Mouse (Mus musculus): ENCODE measurements around the gene Cacna1e.

Cacna1e gene

DNA sequence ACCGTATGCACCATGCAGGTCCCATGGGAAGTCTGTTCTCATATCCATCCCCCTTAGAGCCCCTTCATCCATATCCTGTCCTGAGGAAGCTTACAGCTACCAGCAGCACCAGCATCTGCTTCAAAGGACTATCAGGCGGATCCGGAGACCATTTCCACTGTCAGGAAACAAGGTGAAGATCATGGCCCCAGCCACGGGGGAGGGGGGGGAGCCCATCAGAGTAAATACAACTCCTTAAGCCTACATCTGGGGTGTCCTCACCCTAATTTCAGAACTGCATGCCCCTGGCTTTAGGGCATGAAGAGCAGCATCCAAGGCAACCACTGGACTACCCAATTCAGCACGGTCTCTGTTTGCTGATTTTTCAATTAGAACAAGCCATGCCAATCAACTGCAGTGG lies 47.8 kb downstream of the Cacna1e start:
- no peak for DNase-seq (ENCODE audit: low spot score)

DNA sequence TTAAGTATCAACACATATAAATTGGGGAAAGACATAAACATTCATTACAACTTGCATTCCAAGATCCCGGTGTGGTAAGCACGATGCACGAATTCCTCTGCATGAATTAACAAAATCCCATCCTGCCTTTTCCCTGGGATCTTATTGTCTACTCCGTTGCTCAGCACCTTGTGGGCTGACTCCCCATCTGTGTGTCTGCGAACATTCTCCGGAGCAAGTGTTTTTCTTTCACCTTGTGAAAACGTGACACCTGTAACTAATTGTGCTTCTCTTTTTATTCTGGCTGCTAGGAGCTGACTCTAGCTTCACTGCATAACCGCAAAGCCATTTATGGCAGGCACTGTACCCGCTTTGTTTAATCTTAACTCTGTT lies 52.1 kb downstream of the Cacna1e start:
- no peak for DNase-seq (ENCODE audit: low spot score)

DNA sequence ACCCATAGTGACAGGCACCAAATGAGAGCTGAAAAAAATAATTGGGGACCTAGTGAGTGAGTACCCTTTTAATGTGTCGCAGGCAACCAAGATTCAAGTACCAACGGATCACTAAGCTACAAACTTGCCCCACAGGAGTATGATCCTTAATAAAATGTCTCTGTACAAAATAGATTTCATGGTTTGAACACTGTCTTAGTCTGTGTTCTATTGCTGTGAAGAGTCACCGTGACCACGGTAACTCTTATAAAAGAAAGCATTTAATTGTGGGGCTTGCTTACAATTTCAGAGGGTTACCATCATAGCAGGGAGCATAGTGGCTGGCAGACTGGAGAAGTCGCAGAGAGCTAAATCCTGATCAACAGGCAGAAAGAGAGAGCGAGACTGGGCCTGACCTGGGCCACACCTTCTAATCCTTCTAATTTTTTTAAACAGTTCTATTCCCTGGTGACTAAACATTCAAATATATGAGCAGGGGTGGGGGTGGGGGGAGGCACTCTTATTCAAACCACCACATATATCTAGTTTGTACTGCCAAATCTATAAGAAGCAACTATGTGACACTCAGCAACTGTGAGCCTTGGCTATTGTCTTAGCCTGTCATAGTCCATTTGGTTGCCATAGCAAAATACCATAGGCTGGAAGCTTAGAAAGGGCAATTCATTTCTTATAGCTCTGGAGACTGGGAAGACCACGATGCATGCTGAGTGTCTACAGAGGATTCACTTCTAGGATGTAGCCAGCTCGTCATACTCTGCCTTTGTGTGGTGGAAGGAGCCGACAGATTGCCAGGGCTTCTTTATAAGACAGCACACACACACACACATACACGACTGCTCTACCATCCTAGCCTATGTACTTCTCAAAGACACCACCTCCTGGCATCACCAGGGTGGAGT lies 52.8 kb downstream of the Cacna1e start:
- no peak for DNase-seq (ENCODE audit: low spot score)

DNA sequence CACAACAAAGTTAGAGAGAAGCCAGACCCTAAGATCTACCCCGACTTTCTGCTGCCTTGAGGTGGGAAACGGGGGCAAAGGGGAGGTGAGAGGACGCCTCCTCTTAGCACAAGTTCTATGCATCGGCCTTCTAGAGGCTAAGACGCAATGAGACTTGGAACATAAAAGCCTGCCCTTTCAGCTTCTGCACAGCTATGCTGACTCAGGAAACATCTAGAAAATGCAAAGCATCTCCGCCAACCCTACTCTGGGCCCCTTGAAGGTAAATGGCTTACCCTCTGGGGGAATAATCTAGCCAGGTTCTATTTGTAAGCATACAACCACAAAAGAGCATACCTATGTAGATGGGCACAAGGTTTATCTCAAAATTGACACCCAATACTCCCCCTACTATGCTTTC lies 54.2 kb downstream of the Cacna1e start:
- no peak for DNase-seq (ENCODE audit: low spot score)

DNA sequence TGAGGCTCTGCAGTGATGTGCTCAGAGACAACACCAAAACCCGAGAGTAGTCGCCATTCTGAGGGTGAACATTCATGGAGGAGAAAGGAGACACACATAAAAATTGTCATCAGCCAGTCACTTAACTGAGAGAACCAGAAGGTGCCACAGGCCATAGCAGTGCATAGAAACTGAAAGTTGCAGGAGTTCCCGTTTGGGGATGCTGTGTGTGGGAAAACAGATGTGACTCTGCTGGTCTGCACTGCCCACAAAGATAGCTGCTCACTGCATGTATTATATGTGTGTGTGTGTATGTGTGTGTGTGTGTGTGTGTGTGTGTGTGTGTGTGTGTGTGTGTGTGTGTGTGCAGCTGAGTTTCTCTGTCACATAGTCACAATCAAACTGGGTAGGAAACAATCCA lies 61.2 kb downstream of the Cacna1e start:
- DNase-seq (ENCODE audit: low spot score): no peak

DNA sequence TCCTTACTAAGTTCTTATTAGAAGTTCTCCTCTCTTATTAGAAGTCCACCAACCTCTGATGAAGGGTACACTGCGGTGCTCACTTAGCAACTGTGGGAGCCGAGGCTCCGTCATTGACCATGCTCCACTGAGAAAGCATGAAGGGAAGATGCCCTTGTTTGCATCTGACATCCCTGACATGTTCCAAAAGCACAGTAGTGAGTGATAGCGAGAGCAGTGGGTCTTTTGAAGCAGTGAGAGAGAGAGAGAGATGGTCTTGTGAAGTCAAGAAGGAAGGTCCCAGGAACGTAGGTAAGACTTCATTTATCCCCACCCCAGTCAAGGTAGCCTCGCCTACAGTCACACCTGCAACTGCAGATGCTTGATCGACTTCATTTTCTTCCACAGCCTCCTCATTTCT lies 63.9 kb downstream of the Cacna1e start:
- no peak for DNase-seq (ENCODE audit: low spot score)

DNA sequence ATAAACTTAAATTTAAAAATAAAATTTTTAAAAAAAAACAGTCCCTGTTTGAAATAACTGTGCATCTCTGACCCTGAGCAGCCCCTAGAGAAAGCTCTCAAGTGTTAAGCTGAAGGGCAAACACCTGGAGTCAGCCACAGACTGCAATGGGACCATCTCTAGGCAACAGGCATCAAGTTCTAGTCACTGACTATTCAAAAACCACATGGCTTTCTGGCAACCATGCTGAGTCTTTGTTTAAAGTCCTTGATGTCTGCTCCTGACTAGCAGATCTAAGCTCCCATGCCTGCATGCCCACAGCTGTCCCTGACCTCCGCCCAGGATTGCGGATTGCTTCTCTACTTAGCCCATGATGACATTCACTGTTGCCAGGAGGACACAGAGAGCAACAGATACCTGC lies 64.3 kb downstream of the Cacna1e start:
- DNase-seq (ENCODE audit: low spot score): no peak

DNA sequence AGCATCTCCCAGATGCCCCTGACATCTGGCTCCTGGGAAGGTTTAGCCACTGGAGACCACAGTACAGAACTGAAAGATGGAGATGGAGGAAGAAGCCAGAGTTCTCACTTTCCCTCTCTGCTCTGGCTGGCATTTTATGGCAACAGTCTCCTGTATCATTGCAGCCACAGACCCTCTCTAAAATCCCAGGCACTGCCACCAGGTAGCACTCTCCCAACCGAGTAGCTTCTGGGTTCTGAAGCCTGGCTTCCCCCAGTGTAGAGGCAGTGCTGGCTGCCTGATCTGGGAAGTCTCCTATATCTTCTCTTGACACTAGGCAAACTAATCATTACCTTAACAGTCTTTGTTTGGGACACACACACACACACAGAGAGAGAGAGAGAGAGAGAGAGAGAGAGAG lies 65.6 kb downstream of the Cacna1e start:
- no peak for DNase-seq (ENCODE audit: low spot score)

DNA sequence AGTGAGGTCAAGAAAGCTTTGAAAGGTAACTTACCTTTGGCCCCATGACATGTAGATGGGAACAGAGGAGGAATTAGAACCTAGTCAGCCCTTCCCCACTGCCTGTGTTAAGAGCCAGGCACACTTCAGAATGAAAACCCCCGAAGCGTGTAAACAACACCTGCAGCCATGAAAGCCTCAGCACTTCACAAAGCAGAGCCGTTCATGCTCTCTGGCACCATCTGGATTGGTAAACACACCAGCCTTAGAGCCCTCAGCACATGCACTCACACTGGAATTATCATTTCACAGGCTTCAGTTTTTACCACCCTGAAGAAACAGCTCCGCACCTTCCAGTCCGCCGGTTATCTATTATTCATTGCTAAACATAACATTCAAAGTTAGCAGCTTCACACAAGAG lies 67.5 kb downstream of the Cacna1e start:
- DNase-seq (ENCODE audit: low spot score): no peak

DNA sequence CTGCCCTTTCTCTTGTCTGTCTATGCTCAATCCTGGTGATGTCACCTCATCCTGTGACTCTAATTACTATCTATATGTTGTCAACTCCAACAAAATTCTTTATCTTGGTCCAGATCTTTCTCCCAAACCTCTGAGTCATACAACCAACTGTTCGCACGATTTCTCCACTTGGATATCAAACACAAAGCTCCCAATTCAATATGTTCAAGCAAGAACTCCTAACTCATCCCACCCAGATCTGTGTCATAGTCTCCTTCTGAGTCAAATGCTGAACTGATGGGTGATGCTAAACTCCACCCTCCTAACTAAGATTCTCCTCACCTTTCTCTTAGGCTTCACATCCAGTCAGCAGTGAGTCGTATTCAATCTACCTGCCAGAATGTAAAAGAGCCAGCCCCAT lies 68.0 kb downstream of the Cacna1e start:
- DNase-seq (ENCODE audit: low spot score): no peak

DNA sequence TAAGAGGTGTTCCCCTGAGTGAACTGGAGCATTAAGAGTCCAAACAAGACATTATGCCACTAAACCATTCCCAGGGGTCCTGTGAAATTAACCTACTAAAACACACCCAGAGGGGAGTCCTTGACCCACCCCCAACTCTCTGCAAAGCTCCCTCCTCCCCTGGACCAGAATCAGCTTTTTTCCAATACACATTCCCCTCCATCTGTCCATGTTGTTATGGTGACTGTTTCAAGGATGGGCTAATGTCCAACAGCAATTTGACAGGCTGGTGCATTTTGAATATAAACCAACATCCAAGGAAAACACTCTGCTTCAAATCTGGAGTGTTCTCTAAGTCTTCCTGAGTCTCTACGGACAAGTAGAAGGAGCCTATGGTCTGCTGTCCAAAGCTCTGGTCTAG lies 78.6 kb downstream of the Cacna1e start:
- no peak for DNase-seq (ENCODE audit: low spot score)

DNA sequence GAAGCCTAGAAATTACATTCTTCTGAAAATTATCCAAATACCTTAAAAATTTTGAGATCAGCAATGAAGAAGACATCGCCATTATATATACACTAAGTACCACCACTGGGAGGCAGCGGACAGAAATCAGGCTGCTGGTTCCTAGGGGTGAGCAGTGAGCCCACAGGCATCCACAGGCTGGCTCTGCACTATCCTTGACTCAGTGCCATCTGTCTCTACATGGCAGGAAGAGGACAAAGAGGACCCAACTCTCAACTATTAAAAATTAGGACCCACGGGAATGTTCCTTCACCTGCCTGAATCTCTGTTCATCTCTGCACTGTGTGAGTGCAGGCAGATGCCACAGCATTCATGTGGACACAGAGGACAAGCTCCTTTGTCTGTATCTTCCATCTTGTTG lies 79.3 kb downstream of the Cacna1e start:
- DNase-seq (ENCODE audit: low spot score): no peak

DNA sequence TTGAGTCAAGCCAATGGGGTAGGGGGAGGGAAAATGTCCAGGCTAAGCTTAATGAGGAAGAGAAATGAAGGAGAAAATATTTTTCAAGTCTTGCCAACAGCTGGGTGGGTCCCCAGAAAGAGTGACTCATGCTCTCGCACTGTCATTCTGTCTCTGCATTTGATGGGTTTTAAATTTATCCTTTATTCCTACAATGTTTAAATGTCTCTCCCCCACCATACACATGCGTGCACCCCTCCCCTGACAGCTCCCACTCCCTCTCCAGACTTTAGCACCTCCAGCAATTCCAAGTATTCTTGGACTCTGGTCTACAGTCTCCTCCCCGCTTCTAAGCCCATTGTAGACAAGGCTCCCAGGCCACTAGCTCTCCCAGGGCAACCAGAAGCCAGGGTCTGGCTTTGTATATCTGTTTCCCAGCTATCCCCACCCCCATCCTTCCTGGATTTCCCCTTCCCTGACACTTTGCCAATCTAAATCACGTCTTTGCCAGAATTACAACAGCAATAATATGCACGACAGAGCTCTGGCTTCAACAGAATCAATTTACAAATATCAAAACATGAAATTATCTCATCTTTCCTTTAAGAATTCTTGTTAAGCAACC lies 81.9 kb downstream of the Cacna1e start:
- no peak for DNase-seq (ENCODE audit: low spot score)

DNA sequence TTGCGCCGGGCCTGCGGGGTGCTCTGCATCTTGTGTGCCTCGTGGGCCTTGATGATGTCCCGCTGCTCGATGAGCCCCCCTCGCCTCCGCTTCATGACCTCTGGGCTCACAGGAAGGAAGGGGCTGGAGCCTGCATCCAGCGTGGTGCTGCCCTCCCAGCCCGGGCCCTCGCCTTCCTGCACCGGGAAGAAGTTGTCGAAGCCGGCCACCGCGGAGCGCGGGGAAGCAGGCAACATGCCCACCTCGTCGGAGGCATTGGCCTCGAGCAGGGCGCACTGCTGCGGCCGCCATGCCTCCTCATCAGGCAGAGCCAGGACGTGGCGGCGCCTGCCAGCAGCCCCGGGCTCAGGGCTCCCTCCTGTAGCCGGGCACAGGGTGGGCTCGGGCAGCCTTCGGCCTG lies 85.0 kb downstream of the Cacna1e start:
- no peak for DNase-seq (ENCODE audit: low spot score)

DNA sequence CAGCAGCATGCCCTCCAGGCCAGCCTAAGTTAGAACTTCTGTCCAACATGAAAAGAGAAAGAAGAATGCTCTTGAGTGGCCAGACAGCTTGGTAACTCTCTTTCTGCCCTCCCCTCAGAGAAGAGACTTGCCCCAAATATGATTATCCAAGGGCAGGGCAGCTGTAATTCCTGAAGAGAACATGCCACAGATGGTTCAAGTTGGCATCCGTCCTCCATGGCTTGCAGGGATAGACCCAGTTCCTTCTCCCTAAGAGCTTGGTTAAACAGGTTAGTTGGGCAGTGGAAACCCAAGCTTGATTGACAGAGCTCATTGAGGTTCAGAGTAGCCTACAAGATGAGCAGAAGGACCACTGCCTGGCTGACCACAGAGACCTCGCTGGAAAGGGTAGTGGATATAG lies 85.5 kb downstream of the Cacna1e start:
- no peak for DNase-seq (ENCODE audit: low spot score)

DNA sequence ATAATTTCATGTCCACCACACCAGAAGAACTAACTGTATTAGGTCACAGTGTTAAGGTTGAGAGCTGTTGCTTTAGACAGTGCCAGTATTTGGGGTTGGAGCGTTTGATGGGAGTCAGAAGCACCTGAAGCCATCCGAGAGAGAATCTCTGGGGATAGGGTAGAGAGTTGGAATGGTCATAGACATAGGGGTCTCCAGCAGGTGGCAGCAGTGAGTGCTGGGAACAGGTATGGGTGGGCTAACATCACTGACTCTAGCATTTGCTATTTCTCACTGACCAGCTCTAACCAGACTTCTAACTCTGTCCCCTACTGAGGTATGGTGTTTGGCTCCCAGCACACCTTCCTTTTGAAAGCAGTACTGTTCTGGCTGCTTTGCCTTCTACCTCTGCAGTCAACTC lies 87.6 kb downstream of the Cacna1e start:
- DNase-seq (ENCODE audit: low spot score): no peak

DNA sequence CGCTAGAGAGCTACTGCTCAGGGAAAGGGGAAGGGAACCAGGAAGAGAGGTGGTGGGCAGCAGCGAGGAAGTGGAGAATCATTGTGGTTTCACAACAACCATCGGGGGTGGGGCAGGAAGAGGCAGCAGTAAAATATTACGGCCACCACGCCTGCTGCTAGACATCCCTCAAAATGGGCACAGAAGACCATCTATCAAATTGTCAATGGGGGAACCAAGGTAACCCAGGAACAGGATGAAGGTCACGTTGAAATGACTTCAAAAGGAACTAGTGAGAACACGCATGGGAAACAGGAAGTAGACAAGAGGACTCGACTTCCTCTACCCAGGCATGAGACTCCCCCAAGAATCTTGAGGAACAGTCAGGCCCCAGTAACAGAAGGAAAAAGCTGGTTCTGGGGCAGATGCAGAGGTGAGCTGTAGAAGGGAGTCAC lies 89.8 kb downstream of the Cacna1e start:
- DNase-seq (ENCODE audit: low spot score): no peak

DNA sequence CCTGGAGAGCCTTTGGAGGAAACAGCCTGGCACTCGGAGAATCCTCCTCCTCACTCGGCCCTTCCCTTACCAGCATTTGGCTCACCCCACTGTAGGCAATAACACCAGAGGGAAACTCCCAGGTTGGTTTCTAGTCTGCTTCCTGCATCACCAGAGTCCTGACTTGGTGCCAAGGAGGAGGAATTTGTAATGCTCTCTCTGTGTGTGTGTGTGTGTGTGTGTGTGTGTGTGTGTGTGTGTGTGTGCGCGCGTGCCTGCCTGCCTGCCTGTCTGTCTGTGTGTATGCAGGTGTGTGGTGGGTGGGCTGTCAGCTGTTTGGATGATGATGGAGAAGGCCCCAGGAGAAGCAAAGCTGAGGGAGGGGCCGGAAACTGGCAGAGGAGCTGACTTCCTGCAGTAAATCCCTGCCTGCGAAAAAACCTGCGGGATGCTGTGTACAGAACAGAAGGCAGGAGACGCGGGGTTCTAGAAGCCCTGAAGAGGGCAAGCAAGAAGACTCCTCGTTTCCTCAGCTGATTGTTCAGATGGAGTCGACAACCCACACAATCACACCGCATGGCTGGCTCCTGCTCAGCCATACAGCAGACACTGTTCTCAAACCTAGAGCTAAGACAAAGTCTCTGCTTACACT lies 92.6 kb downstream of the Cacna1e start:
- no peak for DNase-seq (ENCODE audit: low spot score)

DNA sequence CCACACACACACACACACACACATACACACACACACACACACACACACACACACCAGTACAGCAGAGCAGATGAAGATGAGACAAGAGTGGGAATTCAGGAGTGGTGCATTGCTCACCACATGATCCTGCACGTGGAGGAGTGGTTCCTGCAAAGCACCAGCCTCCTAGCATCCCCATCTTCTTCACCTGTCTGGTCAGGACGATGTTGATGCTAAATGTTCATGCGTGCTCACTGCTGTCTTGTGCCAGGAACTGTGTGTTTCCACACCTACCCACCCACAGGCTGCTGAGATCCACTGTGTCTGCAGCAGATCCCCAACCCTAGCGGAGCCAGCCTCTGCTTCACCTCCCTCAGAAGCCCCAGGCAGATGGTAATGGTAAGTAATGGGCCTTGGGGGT lies 95.8 kb downstream of the Cacna1e start:
- DNase-seq (ENCODE audit: low spot score): no peak

DNA sequence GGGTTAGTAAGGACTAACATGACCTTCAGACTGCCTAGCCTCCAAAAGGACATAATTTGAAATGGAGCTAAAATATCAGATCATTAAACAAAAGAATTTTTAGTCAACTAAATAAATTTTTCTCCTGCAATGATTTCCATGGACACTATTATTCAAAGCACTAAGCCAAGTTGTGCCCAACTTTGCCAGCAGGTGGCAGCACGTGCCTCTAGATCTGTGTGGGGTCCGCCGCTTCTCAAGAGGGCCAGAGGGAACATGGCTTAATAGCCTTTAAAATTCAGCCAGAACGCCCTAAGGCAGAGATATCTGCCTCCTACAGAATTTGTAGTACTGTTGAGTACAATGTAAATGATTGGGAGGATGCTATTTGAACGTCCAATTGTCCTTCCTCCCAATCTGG lies 96.2 kb downstream of the Cacna1e start:
- DNase-seq (ENCODE audit: low spot score): peak; percentile 81

DNA sequence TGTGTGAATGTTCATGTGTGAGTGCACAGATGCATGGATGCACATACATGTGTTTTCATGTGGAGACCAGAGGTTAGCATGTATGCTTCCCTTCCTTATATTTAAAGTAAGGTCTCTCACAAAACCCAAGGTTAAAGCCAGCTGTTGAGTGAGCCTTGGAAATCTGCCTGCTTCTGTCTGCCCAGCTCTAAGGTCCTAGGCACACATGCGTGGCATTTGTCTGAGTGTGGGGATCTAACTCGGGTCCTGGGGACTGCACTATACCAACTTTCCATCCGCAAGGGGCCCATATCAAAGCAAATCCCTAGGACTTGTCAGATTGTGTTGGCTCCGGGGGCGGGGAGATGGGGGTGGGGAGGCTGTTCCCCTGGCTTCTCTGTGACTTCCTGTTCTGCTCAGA lies 96.9 kb downstream of the Cacna1e start:
- DNase-seq (ENCODE audit: low spot score): no peak

DNA sequence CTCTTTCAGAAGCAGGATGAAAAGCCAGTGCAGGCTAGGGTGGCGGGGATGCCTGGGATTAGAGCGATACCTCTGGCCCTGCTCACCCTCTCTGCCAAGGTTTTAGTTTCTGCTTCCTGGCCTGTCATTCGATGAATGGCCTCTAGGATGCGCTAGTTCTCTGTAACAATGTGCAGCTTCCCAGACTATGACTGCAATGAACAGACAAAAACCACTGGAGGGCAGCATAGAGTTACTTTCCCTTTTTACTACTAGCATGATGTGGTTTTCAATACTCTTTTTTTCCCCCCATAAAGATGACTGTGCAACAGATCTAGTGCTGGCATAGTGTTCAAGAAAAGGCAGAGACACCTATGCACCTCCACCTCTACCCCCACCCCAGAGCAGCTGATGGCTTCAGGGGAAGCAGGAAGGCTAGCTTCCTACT lies 98.0 kb downstream of the Cacna1e start:
- DNase-seq (ENCODE audit: low spot score): peak; percentile 75

DNA sequence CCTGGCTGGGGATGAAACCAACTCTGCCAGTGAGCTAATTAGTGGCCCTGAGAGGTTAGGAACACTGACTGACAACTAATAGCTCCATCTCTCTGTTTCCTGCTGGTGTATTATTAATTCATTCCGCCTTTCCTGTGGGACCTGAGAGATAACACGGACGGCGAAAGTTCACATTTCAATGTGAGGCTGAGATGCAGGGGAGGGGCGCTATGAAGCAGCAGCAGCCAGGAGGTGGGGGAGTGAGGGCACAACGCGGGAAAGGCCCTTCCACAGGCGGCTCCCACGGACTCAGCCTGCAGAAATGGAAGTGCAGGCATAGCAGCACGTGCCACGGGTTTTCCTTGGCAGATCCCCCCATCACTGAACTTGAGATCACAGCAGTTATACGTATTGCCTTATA lies 99.4 kb downstream of the Cacna1e start:
- DNase-seq (ENCODE audit: low spot score): no peak

Measured in ovary, postnatal 14 days (tissue).